Mouse (Mus musculus) T-helper 2 cell (primary cell): ENCODE measurements around the gene Cavin3.
"Not testable (repeated sequence)": the region's sequence is repeated elsewhere in the genome, so short reads cannot be mapped to it uniquely, and the experiment has no call there.

Source experiments
- in situ Hi-C: fragments of 300-600 bp; cut with MboI, MseI; formaldehyde crosslinking; loops from one replicate; pipeline ENCODE4 v1.15.1; 2025; ENCODE audit warnings: high pct_unique_total_duplicates

Cavin3 gene

DNA sequence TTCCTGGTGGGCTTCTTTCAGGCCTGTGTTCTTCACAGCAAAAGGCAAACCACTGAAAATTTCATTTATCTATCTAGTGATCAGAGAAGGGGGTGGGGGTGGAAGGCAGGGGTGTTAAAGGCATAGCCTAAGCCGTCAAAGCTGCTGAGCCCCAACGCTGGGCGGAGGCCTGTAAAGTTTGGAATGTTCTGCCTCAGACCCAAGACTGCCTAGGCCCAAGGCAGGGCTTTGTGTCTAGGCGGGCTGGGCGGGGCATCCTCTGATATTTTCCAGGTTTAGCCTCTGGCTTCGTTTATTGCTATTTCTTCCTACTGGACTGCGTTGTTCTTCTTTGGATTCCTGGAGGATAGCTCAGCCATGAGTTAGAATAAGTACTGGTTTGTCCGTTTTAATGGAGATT is 326 bp upstream of the Cavin3 start:
- in situ Hi-C loops, result loop anchor here (25.0 kb wide), 1 partner anchor 1295 kb away; the partner anchor contains the start of genes Olfr648 and Olfr649

DNA sequence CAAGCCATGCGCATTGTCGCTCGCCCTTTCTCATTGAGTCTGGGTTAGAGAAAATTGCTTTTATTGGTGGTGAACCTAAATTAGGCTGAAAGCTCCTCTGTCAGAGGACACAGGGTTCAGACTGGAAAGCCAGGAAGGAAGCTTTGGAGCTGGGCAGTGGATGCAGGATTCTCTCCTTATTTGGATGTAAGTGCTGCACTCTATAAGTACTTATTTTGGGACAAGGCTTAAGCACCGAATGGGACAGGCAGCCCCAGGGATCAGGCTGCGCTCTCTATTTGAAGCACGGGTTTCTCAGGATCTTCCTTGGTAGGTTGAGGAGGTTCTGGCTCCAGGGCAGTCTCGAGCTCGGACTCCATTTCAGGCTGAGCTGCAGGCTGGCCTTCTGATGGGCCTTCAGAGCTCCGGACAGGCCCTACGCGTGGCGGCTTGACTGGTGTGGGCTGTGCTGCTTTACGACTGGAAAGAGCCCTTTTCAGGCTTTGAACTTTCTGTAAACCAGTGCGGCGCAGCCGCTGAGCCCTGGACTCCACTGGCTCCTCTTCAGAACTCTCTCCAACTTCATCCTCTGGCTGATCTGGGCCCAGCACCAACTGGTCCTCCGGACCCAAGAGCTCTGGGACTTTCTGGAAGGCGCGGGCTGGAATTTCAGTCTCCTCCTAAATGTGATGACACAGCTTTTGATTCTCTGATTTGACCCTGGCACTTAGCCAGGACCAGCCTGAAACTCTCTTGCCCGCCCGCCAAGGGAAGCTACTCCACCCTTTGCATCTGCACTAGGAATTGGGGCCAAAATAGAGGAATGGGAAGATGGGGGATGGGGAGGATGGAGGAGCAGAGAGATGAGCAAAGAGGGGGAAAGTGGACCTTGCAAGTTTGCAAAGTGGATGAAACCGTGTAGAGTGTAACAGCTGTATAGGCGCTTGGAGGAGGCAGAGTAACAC is 1.3 kb downstream of the Cavin3 start:
- in situ Hi-C loops, result loop anchor here (25.0 kb wide), 1 partner anchor 1294 kb away; the partner anchor contains the start of genes Olfr648 and Olfr649

DNA sequence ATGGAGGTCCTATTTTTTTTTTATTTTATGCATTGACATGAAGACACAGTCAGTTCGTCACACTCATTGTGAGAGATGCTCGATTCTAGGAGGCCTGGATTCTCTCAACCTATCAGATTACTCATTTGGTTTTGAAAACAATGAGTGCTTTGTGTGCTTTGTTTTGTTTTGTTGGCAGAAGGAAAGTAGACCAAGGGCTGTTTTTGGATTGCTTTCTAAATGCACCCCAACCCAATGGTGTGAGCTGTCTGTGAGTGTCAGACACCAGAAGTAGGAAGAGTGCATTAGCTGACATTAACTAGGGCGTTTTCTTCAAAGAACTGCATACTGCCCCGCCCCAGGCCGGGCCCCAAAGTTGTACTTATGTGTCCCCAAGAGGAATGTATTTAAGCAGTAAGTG is 2.0 kb downstream of the Cavin3 start:
- in situ Hi-C loops, result loop anchor here (25.0 kb wide), 1 partner anchor 1293 kb away; the partner anchor contains the start of genes Olfr648 and Olfr649

DNA sequence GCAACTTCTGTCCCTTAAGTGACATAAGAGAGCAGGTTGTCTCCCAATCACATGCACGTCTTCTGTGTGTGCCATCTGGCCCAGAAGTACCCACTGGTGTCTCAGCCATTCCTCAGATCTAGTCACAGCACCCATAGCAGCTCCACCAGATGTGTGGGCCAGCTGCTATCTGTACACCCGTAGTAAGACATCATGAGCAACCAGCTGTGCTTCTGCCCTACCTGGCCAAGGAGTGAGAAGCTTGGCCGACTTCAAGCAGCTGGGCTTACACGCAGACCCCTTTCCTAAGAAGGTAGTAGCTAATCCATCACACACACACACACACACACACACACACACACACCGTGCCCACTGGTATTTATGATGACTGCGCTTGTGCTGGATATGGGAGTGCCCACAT is 2.9 kb downstream of the Cavin3 start:
- in situ Hi-C loops, result loop anchor here (25.0 kb wide), 1 partner anchor 1292 kb away; the partner anchor contains the start of genes Olfr648 and Olfr649

DNA sequence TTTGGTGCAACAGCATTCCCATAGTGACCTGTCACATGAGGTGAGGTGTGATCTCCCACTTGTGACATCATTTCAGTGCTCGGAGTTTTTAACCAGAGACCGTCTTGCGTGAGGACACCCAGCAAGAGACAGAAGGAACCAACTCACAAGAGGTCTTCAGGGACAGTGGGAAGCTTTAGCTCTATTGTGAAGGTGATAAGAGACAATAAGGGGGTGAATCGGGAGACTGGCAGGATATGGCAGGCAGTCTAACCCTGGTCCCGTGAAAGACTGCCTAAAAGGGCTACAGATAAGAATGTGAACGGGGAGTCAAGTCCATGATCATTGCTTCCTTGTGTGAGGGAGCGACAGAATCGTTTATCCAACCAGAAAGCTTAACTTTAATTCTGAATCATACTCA is 3.8 kb downstream of the Cavin3 start:
- in situ Hi-C loops, result loop anchor here (25.0 kb wide), 1 partner anchor 1291 kb away; the partner anchor contains the start of genes Olfr648 and Olfr649

DNA sequence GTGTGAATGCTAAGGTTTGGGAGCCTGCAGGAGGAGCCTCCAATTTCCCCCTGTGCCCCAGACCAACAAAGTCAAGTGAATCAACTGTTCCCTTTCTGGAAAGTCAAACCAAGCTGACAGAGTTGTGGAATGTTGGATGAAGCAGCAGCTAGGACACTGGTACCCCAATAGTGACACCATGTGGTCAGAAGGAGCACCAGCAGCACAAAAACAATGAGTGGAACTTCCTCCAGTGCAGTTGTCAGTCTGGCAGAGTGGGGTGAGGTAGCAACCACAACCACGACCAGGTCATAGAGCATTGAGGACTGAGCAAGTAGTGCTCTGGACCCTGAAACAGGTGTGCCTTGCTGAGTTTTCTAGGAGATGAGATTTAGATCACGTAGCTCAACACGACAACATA is 4.3 kb downstream of the Cavin3 start:
- in situ Hi-C loops, result loop anchor here (25.0 kb wide), 1 partner anchor 1291 kb away; the partner anchor contains the start of genes Olfr648 and Olfr649

DNA sequence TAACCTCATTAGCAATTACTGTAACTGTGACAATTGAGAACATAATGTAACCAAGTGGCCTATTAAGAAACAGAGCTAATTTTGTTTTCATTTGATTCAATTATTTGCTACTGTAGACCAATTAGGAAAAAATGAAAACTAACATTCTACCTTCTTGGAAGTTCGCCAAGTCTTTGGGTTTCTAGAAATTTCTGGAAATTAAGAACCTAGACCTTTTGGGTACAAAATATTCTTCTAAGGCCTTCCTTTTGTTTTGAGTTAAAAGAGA is 4.7 kb downstream of the Cavin3 start:
- in situ Hi-C loops, result loop anchor here (25.0 kb wide), 1 partner anchor 1290 kb away; the partner anchor contains the start of genes Olfr648 and Olfr649

DNA sequence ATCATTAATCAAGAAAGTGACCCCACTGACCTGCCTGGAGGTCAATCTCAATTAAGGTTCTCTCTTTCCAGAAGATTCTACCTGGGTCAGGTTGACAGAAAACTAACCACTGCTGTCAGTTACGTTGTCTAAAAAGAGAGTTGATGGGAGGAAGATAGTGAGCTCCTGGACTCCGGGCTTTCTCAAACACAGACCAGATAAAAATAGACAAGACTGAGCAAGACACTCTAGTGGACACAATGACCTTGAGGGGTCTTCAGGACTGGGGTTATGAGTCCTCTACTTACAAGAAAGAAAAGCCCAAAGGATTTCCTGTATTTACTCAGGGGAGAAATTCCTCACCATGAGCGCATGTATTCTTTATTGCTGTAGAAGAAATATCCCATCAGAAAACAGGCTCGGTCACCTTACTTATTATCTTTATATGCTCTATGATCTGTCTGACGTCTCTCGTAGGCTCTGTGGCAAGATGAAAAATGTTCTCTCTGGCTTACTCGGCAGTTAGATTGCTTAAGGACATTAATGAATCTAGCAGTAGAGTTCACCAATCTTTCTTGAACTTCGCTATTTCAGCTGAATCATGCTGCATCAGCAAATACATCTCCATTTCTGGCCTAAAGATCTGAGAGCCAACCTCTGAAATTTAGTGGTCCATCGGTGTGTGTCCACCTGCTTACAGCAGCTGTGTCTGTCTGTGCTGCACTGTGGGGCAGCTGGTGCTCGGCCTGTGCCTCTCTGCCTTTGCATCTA is 5.2 kb downstream of the Cavin3 start:
- in situ Hi-C loops, result loop anchor here (25.0 kb wide), 1 partner anchor 1290 kb away; the partner anchor contains the start of genes Olfr648 and Olfr649

DNA sequence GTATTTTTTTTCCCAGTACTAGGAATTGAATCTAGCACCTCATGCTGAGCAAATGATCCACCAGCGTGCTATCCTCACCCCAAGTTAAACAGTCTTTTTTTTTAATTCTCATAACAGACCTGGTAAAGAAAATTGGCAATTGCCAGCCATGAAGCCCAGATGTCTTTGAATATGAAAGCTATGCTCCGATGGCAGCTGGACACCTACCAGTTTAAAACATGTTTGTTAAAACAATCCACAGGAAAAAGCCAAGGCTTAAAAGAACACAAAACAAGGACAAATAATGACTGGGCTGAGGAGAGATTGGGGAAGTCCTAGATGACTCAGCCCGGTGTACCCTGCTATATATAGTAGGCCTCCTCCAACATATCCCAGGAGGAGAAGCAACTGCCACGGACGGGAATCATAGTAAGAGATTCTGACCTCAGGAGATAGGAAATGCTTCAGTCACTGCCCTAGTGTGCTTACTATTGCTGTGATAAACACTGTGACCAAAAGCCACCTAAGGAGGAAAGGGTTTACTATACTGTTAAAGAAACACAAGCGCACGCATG is 6.6 kb downstream of the Cavin3 start:
- in situ Hi-C loops, result loop anchor here (25.0 kb wide), 1 partner anchor 1288 kb away; the partner anchor contains the start of genes Olfr648 and Olfr649

DNA sequence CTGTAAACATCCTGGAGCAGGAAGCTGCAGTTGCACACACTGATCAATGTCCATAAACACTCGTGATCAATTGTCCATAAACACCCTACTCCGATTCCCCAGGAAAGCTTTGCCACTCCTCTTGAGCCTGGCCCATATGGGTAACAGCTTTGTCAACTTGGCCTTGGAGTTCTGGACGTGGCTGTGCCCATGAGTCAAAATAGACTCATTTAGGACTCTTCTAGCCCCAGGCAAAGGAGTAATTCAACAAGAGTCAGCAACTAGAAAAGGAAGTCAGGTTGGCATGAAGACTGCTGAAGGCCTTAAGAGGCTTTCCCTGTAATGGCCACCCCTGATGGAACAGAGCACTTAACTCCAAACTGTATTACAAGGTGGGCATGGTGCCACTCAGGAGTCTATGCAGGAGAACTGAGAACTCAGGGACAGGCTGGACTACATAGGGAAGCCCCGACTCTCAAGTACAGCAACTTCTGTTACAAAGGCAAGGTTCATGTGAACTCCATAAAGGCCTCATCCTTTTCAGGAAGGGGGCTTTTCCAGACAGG is 7.3 kb downstream of the Cavin3 start:
- in situ Hi-C loops, result loop anchor here (25.0 kb wide), 1 partner anchor 1288 kb away; the partner anchor contains the start of genes Olfr648 and Olfr649

DNA sequence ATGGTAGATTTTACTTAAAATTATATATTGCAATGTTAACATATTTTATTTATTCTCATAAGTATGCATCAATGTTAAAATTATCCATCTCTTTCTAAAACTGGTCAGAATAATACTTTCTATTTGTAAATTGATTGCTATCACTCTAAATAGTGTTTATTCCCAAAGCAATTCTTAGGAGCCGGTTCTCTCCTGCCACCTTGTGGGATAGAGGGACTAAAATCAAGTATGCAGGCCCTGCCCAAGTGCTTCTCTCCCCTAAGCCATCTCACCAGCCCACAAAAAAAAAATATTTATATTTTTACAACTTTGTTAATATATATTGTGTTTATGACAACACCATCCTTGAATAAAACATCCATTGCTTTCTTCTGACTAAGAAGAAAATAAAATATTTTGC is 9.5 kb downstream of the Cavin3 start:
- in situ Hi-C loops, result no loop called here

DNA sequence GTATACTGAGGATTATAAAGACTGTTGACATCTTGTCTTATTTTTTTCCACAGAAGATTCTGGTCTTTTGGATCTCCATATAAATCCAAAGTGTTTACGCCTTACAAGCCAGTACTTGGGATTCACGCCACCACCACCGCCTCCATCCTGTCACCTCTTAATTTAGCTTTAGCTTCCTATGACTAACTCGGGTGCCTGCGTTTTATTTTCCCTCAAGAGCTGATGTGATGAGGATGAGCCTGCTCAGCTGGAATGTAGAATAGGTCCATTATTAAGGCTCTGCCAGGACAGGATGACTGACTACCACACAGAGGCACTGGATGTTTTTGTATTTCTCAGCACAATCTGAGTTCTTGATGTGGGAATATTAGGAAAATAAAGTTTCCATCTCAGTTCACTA is 16.6 kb downstream of the Cavin3 start:
- in situ Hi-C loops, result not testable (repeated sequence)

DNA sequence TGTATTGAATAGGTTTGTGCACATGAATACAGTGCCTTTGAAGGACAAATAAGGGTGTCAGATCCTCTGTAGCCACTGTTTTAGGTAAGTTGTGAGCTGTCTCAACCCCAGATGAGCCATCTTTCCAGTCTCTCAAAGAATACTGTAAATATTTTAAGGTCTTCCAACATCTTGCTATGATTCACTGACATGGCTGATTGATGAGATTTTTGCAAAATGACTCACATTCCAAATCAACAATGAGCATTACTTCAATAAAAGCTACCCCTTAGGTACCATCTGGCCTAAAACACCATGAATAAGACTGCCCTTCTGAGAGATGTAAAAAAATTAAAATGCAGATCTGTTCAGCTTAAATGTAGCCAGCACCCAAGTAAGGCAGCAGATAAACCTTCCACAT is 23.6 kb downstream of the Cavin3 start:
- in situ Hi-C loops, result no loop called here

DNA sequence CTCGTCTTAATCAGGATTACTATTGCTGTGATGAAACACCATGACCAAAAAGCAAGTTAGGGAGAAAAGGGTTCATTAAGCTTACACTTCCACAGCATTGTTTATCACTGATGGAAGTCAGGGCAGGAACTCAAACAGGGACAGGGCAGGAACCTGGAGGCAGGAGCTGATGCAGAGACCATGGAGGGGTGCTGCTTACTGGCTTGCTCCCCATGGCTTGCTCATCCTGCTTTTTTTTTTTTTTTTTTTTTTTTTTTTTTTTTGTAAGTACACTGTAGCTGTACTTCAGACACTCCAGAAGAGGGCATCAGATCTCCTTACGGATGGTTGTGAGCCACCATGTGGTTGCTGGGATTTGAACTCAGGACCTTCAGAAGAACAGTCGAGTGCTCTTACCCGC is 28.8 kb downstream of the Cavin3 start:
- in situ Hi-C loops, result not testable (repeated sequence)

DNA sequence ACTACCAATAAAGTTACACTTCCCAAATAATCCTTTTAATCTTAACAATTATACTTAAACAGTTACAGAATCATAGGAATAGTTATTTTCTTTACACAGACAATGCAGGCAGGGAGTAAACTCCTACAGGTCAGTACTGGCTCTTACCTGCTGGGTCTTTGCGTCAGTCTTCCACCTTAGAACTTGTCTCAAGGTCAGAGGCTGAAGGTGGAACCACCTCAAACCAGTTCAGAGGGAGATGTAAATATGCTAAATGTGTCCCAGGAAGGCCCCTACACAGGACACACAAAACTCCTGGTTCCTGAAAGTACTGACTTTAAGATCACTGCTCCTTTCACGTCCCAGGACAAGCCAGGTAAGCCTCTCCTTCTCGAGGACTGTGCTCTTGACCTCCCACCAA is 37.0 kb downstream of the Cavin3 start:
- in situ Hi-C loops, result no loop called here

DNA sequence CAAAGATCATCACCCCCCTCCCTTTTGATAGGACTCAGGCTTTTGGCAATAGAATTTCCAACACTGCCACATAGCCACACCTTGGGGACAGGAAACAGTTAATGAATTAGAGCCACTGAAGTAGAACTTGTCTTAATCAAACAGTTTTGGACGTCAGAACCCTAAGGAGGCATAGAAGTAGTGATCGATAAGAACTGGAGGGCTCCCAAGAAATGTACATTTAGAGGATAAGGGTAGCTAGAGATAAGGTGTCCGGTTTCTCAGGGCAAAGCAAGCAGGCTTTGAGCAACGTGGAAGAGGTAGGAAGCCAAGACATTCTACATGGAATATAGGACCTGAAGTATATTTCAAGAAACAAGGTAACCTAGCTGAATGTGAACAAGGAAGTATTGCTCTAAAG is 40.7 kb downstream of the Cavin3 start:
- in situ Hi-C loops, result no loop called here

DNA sequence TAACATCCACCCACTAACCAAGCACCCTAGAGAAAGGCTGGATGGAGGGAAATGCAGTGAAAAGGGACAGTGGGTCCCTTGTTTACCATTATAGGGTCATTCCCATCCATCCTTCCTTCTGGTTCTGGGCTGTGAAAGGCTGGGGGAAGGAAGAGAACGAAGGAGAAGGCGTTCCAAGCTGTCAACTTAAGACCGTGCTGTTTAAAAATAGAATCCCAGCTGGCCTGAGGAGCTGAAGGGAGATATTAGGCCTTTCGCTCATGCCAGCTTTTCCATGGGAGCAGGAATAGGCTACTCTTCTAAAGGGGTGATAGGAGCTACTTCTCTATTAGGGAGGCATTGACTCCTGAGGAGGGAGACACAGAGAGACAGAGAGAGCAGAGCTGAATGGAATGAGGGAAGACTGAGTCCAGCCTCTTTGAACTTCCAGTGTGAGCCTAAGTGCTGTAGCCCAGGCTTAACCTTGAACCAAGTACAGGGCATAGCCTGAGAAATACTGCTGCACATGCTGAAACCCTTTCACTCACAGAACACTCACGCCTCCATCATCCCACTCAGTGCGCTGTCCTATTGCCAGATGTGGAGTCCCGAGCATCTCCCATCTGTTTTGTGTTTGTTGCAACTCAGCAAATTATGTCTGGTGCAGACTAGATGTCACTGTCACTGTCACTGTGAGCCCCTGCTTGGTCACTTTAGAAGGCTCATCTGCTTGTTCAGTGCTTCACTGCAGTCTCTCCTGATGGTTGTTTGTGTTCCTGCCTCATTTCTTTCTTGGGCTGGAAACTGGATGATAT is 43.9 kb downstream of the Cavin3 start:
- in situ Hi-C loops, result loop anchor here (5.0 kb wide), 1 partner anchor 246 kb away; no protein-coding TSS in a partner anchor

DNA sequence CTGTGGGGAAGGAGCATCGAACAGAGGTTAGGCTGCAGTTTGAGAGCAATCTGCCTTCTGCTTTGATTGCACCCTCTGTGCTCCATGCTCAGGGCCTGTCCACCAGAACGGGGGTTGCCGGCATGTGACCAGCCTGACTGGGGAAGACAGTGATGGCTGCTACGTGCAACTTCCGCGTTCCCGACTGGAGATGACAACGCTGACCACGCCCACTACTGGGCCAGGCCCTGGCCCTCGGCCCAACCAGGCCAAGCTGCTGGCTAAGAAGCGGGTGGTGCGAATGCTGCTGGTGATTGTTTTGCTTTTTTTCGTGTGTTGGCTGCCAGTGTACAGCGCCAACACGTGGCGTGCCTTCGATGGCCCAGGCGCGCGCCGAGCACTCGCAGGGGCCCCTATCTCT is 47.3 kb downstream of the Cavin3 start:
- in situ Hi-C loops, result loop anchor here (5.0 kb wide), 1 partner anchor 242 kb away; no protein-coding TSS in a partner anchor

DNA sequence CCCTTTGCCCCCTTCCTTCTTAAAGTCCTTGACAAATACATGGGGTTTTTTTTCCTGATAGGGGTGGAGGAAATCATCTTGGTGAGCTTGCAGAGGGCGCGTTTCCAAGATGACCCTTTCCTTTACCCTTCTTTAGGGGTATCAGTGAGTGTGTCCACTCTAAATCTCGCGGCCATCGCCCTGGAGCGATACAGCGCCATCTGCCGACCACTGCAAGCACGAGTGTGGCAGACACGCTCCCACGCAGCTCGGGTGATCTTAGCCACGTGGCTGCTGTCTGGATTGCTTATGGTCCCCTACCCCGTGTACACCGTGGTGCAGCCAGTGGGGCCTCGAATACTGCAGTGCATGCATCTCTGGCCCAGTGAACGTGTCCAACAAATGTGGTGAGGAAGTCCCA is 48.2 kb downstream of the Cavin3 start:
- in situ Hi-C loops, result no loop called here

DNA sequence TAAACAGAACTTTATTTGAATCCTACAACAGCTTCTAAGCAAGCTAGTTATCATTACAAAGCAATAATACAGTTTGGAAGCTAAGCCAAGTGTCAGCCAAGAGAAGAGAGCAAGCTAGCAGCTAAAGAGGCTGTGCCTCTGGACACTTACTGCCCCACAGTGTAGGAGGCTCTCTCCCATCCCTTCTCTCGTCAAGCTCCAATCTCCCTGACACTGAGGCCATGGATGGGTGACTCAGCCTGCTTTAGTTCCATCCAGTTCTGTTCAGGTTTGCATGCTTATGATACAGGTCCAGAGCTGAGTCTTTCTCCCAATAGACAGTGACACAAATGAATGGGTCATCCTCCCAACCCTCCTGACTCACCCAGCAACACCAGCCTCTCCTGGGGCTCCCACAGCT is 50.0 kb downstream of the Cavin3 start:
- in situ Hi-C loops, result no loop called here
